Mouse (Mus musculus): ENCODE results near the gene Slc11a2. TPM values are rescaled to one million over a fixed set of nuclear protein-coding genes. Genes with fewer than 3 reads are reported as not detected.

Slc11a2 gene
- polyA plus RNA-seq, 1 experiment from 2014 or later, result 15.2 TPM

GRCm38 (mm10) chr15:100462086-100462485 lies 37.2 kb upstream of the Slc11a2 start:
- Histone ChIP-seq H3K27me3 (replicated peaks; ENCODE audit: control insufficient read depth, insufficient read depth, low read length) (no peaks in the 10 kb centered on the region), H3K4me1 (ENCODE audit: control insufficient read depth, insufficient read depth, low read length) (no peaks in the 10 kb centered on the region), H3K9me3 (replicated peaks; ENCODE audit: control insufficient read depth, low read length) (no peaks in the 10 kb centered on the region), H3K4me2 (ENCODE audit: low read length) (no peak overlapping the region), H3K27ac (ENCODE audit: low read depth, low read length) (no peak overlapping the region), H3K4me3 (ENCODE audit: low read depth, low read length) (no peak overlapping the region), H3K36me3 (ENCODE audit: control insufficient read depth, insufficient read depth, low read length) (no peaks in the 10 kb centered on the region), H3K9ac (ENCODE audit: low read length) (no peak overlapping the region)
- ATAC-seq (no peak), DNase-seq (ENCODE audit: low spot score) (no peak)
- 44% methylated on average over 5 of the region's 5 CpGs for WGBS

GRCm38 (mm10) chr15:100461646-100462045 lies 36.8 kb upstream of the Slc11a2 start:
- H3K27ac ChIP-seq (ENCODE audit: low read depth, low read length), result no peak overlapping the region
- no peak for ATAC-seq

GRCm38 (mm10) chr15:100460942-100461341 lies 36.1 kb upstream of the Slc11a2 start:
- ATAC-seq, result no peak
- H3K9ac ChIP-seq (ENCODE audit: low read length), result no peak overlapping the region
- WGBS, result 10% methylated on average over 12 of the region's 12 CpGs
- H3K4me2 ChIP-seq (ENCODE audit: low read length), result peak overlapping the region; percentile 10; the same call in 1 of the 2 replicates
- peak; percentile 31 for DNase-seq (ENCODE audit: low spot score)
- H3K9me3 ChIP-seq (replicated peaks; ENCODE audit: control insufficient read depth, low read length), result no peaks in the 10 kb centered on the region
- no peaks in the 10 kb centered on the region for H3K27me3 ChIP-seq (replicated peaks; ENCODE audit: control insufficient read depth, insufficient read depth, low read length)
- H3K27ac ChIP-seq (ENCODE audit: low read depth, low read length), result no peak overlapping the region
- no peaks in the 10 kb centered on the region for H3K36me3 ChIP-seq (ENCODE audit: control insufficient read depth, insufficient read depth, low read length)
- H3K4me3 ChIP-seq (ENCODE audit: low read depth, low read length), result no peak overlapping the region
- no peaks in the 10 kb centered on the region for H3K4me1 ChIP-seq (ENCODE audit: control insufficient read depth, insufficient read depth, low read length)

More at GRCm38 (mm10) chr15:100461646-100462045, 36.8 kb upstream of the Slc11a2 start:
- Histone ChIP-seq H3K36me3 (ENCODE audit: control insufficient read depth, insufficient read depth, low read length) (no peaks in the 10 kb centered on the region), H3K9me3 (replicated peaks; ENCODE audit: control insufficient read depth, low read length) (no peaks in the 10 kb centered on the region), H3K4me3 (ENCODE audit: low read depth, low read length) (no peak overlapping the region), H3K9ac (ENCODE audit: low read length) (no peak overlapping the region), H3K4me1 (ENCODE audit: control insufficient read depth, insufficient read depth, low read length) (no peaks in the 10 kb centered on the region), H3K4me2 (ENCODE audit: low read length) (no peak overlapping the region), H3K27me3 (replicated peaks; ENCODE audit: control insufficient read depth, insufficient read depth, low read length) (no peaks in the 10 kb centered on the region)
- 79% methylated on average over 9 of the region's 9 CpGs for WGBS
- DNase-seq (ENCODE audit: low spot score), result no peak

- ATAC-seq, result no peak
- Histone ChIP-seq H3K4me1 (ENCODE audit: control insufficient read depth, insufficient read depth, low read length) (no peaks in the 10 kb centered on the region), H3K4me3 (ENCODE audit: low read depth, low read length) (no peak overlapping the region), H3K27ac (ENCODE audit: low read depth, low read length) (no peak overlapping the region), H3K4me2 (ENCODE audit: low read length) (no peak overlapping the region), H3K27me3 (replicated peaks; ENCODE audit: control insufficient read depth, insufficient read depth, low read length) (no peaks in the 10 kb centered on the region), H3K9me3 (replicated peaks; ENCODE audit: control insufficient read depth, low read length) (no peaks in the 10 kb centered on the region), H3K9ac (ENCODE audit: low read length) (no peak overlapping the region), H3K36me3 (ENCODE audit: control insufficient read depth, insufficient read depth, low read length) (no peaks in the 10 kb centered on the region)
- WGBS, result 51% methylated on average over 10 of the region's 10 CpGs
- DNase-seq (ENCODE audit: low spot score), result peak; percentile 64
These were observed 33.2 kb upstream of the Slc11a2 start for GRCm38 (mm10) chr15:100458055-100458454.

- no peaks in the 10 kb centered on the region for H3K27me3 ChIP-seq (replicated peaks; ENCODE audit: control insufficient read depth, insufficient read depth, low read length)
- peak; percentile 80 for ATAC-seq
- no peaks in the 10 kb centered on the region for H3K36me3 ChIP-seq (ENCODE audit: control insufficient read depth, insufficient read depth, low read length)
- H3K27ac ChIP-seq (ENCODE audit: low read depth, low read length), result no peak overlapping the region
- no peak overlapping the region for H3K4me3 ChIP-seq (ENCODE audit: low read depth, low read length)
- no peak overlapping the region for H3K9ac ChIP-seq (ENCODE audit: low read length)
- H3K4me2 ChIP-seq (ENCODE audit: low read length), result no peak overlapping the region
- no peaks in the 10 kb centered on the region for H3K4me1 ChIP-seq (ENCODE audit: control insufficient read depth, insufficient read depth, low read length)
- 10% methylated on average over 17 of the region's 17 CpGs for WGBS
- no peaks in the 10 kb centered on the region for H3K9me3 ChIP-seq (replicated peaks; ENCODE audit: control insufficient read depth, low read length)
- peak; percentile 91 for DNase-seq (ENCODE audit: low spot score)
These were observed 32.5 kb upstream of the Slc11a2 start for GRCm38 (mm10) chr15:100457340-100457739.

GRCm38 (mm10) chr15:100456356-100456991 lies 31.6 kb upstream of the Slc11a2 start:
- Histone ChIP-seq H3K27ac (ENCODE audit: low read depth, low read length) (no peak overlapping the region), H3K4me1 (ENCODE audit: control insufficient read depth, insufficient read depth, low read length) (no peaks in the 10 kb centered on the region), H3K9me3 (replicated peaks; ENCODE audit: control insufficient read depth, low read length) (no peaks in the 10 kb centered on the region), H3K27me3 (replicated peaks; ENCODE audit: control insufficient read depth, insufficient read depth, low read length) (no peaks in the 10 kb centered on the region), H3K4me2 (ENCODE audit: low read length) (no peak overlapping the region), H3K4me3 (ENCODE audit: low read depth, low read length) (no peak overlapping the region), H3K9ac (ENCODE audit: low read length) (no peak overlapping the region), H3K36me3 (ENCODE audit: control insufficient read depth, insufficient read depth, low read length) (no peaks in the 10 kb centered on the region)
- DNase-seq (ENCODE audit: low spot score), result no peak
- ATAC-seq, result no peak
- WGBS, result 59% methylated on average over 7 of the region's 7 CpGs

- H3K4me3 ChIP-seq (ENCODE audit: low read depth, low read length), result no peak overlapping the region
- H3K9ac ChIP-seq (ENCODE audit: low read length), result no peak overlapping the region
- ATAC-seq (no peak), DNase-seq (ENCODE audit: low spot score) (no peak)
- no peaks in the 10 kb centered on the region for H3K27me3 ChIP-seq (replicated peaks; ENCODE audit: control insufficient read depth, insufficient read depth, low read length)
- no peaks in the 10 kb centered on the region for H3K4me1 ChIP-seq (ENCODE audit: control insufficient read depth, insufficient read depth, low read length)
- WGBS, result 79% methylated on average over 11 of the region's 11 CpGs
- H3K36me3 ChIP-seq (ENCODE audit: control insufficient read depth, insufficient read depth, low read length), result no peaks in the 10 kb centered on the region
- no peak overlapping the region for H3K27ac ChIP-seq (ENCODE audit: low read depth, low read length)
- no peaks in the 10 kb centered on the region for H3K9me3 ChIP-seq (replicated peaks; ENCODE audit: control insufficient read depth, low read length)
- H3K4me2 ChIP-seq (ENCODE audit: low read length), result no peak overlapping the region
These were observed 27.6 kb upstream of the Slc11a2 start for GRCm38 (mm10) chr15:100452486-100452885.

- no peaks in the 10 kb centered on the region for H3K36me3 ChIP-seq (ENCODE audit: control insufficient read depth, insufficient read depth, low read length)
- 62% methylated on average over 16 of the region's 16 CpGs for WGBS
- no peak overlapping the region for H3K4me2 ChIP-seq (ENCODE audit: low read length)
- DNase-seq (ENCODE audit: low spot score) (peak; percentile 49), ATAC-seq (no peak)
- H3K27me3 ChIP-seq (replicated peaks; ENCODE audit: control insufficient read depth, insufficient read depth, low read length), result no peaks in the 10 kb centered on the region
- H3K27ac ChIP-seq (ENCODE audit: low read depth, low read length), result no peak overlapping the region
- no peak overlapping the region for H3K4me3 ChIP-seq (ENCODE audit: low read depth, low read length)
- no peaks in the 10 kb centered on the region for H3K4me1 ChIP-seq (ENCODE audit: control insufficient read depth, insufficient read depth, low read length)
- H3K9me3 ChIP-seq (replicated peaks; ENCODE audit: control insufficient read depth, low read length), result no peaks in the 10 kb centered on the region
- no peak overlapping the region for H3K9ac ChIP-seq (ENCODE audit: low read length)
These were observed 26.4 kb upstream of the Slc11a2 start for GRCm38 (mm10) chr15:100451245-100451644.

- no peaks in the 10 kb centered on the region for H3K36me3 ChIP-seq (ENCODE audit: control insufficient read depth, insufficient read depth, low read length)
- H3K4me1 ChIP-seq (ENCODE audit: control insufficient read depth, insufficient read depth, low read length), result no peaks in the 10 kb centered on the region
- H3K9ac ChIP-seq (ENCODE audit: low read length), result no peak overlapping the region
- no peak overlapping the region for H3K4me3 ChIP-seq (ENCODE audit: low read depth, low read length)
- H3K4me2 ChIP-seq (ENCODE audit: low read length), result no peak overlapping the region
- no peak overlapping the region for H3K27ac ChIP-seq (ENCODE audit: low read depth, low read length)
- no peaks in the 10 kb centered on the region for H3K9me3 ChIP-seq (replicated peaks; ENCODE audit: control insufficient read depth, low read length)
- H3K27me3 ChIP-seq (replicated peaks; ENCODE audit: control insufficient read depth, insufficient read depth, low read length), result no peaks in the 10 kb centered on the region
- ATAC-seq, result no peak
- 92% methylated on average over 3 of the region's 3 CpGs for WGBS
- DNase-seq (ENCODE audit: low spot score), result no peak
These were observed 24.6 kb upstream of the Slc11a2 start for GRCm38 (mm10) chr15:100449495-100449894.
